Mouse (Mus musculus) thymus, postnatal 4 days (tissue): ENCODE results near the gene Rpl41.
"Not testable (repeated sequence)": the region's sequence is repeated elsewhere in the genome, so short reads cannot be mapped to it uniquely, and the experiment has no call there.

ENCODE experiments used
- DNase-seq: peaks from one replicate; pipeline ENCODE4 v3.0.0; 2021

The Rpl41 gene

GRCm38 (mm10) chr10:128524111-128524731, 24.9 kb downstream of the Rpl41 start:
- peak; percentile 55 for DNase-seq

DNA sequence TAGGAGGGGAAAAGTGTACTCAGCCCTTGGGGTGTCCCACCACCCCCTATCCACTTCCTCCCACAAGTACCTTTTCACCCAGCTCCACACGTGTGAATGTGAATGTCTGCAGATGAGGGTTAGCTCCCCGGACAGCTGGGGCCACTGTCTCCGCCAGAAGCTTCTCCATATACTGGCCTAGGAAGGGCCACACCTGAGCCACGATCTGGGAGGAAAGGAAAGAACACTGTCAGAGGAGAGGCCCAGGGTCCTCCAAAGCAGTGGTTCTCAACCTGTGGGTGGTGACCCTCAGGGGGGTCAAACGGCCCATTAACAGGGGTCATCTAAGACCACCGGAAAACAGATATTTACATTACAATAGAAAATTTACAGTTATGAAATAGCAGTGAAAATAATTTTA, 26.8 kb downstream of the Rpl41 start:
- DNase-seq: no peak

DNA sequence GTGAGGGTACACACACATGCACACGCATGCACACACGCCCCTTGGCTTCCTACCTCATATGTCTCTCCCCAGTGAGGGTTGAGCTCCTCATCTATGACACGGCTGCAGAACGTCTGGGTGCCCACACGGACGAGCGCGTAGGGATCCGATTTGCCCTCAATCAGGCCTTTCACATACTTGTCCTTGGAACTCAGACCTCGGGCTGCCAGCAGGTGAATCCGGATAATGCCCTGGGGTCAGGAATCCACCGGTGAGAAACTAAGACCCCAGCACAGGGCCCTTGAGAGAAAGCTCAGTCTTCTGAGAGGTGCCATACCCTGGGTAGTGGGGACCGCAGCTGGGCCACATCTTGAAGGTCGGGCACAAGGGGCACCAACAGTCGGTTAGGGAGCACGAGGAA, 28.5 kb downstream of the Rpl41 start:
- no peak for DNase-seq

GRCm38 (mm10) chr10:128518833-128519232, 30.3 kb downstream of the Rpl41 start:
- DNase-seq: peak; percentile 65

DNA sequence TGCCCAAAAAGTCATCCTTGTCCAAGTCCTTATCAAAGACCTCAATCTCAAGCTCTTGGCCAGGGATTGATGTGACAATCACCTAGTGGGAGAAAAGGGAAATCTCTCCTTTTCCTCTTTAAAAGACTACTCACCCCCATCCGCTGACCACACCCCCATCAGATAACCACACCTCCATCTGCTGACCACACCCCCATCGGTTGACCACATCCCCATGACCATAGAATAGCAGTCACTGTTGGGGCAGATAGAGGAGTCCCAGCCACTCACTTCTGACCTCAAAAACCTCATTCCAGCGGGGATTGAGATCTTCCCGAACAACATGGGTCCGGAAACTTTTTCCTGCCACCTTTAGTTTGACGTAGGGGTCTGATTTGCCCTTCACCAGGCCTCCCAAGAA, 32.4 kb downstream of the Rpl41 start:
- DNase-seq: no peak

DNA sequence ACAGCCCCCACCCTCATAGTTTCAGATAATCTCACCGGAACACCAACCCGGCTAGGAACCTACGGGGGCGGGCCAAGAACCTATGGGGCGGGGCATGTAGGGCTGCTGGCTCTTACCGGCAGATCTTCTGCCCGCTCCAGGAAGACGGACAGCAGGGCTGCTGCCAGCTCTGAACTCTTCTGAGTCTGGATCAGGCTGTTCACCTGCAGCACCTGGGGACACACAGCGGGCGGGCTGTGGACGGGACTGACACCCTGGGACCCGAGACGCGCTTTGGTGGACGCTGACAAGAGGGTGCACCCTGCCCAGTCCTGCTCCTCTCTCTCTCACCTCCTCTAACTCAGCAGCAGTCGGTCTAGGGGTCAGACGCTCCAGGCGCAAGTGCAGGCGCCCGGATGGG, 33.1 kb downstream of the Rpl41 start:
- no peak for DNase-seq

DNA sequence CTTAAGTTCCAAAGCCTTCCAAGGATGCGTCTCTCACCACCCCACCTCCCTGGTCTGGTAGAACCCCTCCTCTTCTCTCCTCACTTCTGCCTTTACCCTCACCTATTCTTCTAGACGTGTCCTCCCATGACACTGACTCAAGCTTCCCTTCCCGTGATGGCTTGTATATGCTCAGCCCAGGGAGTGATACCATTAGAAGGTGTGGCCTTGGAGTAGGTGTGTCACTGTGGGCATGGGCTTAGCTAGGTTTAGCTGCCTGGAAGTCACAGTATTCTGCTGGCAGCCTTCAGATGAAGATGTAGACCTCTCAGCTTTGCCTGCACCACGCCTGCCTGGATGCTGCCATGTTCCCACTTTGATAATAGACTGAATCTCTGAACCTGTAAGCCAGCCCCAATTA, 34.1 kb downstream of the Rpl41 start:
- DNase-seq: no peak

- DNase-seq: no peak
Observed at GRCm38 (mm10) chr10:128511761-128512160, 37.3 kb downstream of the Rpl41 start.

- DNase-seq: no peak
Observed at GRCm38 (mm10) chr10:128511189-128511588, 37.9 kb downstream of the Rpl41 start.

DNA sequence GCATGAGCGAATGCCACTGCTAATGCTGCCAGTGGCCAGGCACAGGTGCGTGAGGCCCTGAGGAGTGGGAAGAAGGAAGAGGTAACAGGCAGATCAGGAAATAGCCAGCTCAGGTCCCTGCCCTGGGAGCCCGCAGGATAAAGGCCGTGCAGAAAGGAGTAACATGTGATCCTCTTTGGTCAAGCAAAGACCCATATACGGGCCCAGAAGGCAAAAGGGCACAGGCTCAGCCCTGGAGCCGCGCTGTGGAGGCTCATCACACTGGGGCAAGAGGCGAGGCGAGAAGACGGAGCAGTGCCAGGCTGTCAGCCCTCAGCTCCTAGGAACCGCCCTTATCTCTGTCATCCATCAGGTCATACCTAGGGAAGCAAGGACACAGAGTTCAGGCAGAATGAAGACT, 38.8 kb downstream of the Rpl41 start:
- no peak for DNase-seq

DNA sequence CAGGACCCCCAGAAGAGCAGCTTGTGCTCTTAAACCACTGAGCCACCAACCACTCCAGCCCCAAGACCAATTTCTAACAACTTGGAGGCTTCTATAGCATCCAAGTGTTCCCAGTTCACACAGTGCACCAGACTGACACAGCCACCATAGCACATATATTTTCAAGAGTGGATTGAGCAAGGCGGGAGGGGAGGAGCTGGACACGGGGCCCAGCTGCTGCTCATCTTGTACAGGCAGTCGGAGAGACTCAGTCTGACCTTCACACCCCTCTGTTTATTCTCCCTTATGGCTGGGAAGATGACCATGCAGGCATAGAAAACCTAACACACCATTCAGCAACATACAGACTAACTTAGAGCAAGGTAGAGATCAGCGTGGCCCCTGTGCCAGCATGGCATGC, 39.3 kb downstream of the Rpl41 start:
- no peak for DNase-seq

GRCm38 (mm10) chr10:128509203-128509602, 39.9 kb downstream of the Rpl41 start:
- no peak for DNase-seq

DNA sequence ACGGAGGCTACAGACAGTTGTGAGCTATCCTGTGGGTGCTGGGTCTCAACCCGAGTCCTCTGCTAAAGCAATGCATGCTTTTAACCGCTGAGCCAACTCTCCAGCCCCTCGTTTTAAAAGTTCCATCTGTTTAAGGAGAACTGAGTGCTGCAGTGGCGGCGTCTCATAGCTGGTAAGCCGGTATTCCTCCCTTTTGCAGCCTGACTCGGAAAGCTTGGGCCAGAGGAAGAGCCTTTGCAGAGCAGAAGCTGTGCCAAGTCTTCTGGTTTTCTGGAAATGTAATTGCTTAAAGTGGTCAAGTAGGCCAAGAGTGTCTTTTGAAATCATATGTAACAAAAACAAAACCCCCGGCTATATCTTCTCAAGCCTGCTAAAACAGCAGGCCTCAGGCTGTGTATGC, 40.8 kb downstream of the Rpl41 start:
- DNase-seq: no peak

GRCm38 (mm10) chr10:128505974-128506373, 43.1 kb downstream of the Rpl41 start:
- DNase-seq: no peak

DNA sequence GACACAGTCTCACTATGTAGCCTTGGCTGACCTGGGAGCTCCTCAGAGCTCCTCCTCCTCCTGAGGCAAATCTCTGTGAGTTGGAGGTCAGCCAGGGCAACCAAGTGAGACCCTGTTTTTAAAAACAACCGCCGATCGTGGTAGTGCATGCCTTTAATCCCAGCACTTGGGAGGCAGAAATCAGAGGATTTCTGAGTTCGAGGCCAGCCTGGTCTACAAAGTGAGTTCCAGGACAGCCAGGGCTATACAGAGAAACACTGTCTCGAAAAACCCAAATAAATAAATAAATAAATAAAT, 43.8 kb downstream of the Rpl41 start:
- not testable (repeated sequence) for DNase-seq

GRCm38 (mm10) chr10:128504641-128505370, 44.3 kb downstream of the Rpl41 start:
- DNase-seq: no peak

GRCm38 (mm10) chr10:128504012-128504411, 45.1 kb downstream of the Rpl41 start:
- no peak for DNase-seq

DNA sequence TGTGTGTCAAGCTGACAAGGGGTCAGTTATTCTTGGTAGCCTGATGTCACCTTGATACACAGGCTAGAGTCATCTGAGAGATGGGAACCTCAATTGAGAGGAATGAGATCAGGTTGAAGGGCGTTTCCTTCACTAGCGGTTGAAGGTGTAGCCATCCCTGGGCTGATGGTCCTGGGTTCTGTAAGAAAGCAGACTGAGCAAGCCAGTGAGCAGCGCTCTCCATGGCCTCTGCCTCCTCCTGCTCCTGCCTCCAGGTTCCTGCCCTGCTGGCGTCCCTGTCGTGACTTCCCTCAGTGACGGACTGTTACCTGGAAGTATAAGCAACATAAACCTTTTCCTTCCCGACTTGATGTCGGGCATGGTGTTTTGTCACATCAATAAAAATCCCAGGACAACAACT, 45.6 kb downstream of the Rpl41 start:
- no peak for DNase-seq

- no peak for DNase-seq
Observed at GRCm38 (mm10) chr10:128502341-128502740, 46.8 kb downstream of the Rpl41 start.

DNA sequence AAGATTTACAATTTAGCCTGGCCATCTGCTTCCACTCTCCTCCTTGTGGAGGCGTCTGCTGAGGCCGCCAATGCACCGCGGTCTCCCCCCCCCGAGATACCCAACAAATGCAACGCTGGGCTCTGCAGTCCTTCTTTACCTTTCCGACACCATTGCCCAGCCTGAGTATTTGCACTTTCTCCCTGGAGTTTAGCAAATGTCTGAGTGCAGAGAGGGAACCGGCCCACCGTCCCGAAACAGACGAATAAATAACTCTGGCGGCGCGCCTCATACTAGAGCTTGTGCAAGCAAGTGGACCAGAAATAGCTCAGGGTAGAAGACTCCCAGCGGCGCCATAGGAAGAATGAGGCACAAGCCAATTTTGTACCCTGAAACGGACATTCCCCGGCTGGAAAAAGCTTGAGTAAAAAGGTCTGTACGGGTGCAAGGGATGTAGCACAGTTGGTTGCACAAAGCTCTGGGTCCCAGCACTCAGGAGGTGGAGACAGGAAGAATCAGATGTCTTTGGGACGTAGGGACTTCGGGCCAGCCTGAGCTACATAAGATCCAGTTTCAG, 49.9 kb downstream of the Rpl41 start:
- peak; percentile 65 for DNase-seq

GRCm38 (mm10) chr10:128498590-128498989, 50.5 kb downstream of the Rpl41 start, which contains the start of gene Myl6b:
TSS of gene Myl6b (minus strand) at chr10:128498685.
- DNase-seq: peak; percentile 97
